Mouse (Mus musculus) midbrain, embryonic 12.5 days (tissue): ENCODE measurements at regions not wholly inside any gene's neighbourhood (a gene's known extent, or its start where the extent isn't known, plus 50 kb on each side); places are given as distances from the start of the nearest gene placed in this dataset.

Experiments used
- ATAC-seq: fragments of 200-750 bp; cut with Nextera tagmentation; 2 replicates; pipeline ENCODE4 v1.8.0; 2017; ENCODE audit warnings: low read depth, moderate TSS enrichment, moderate library complexity; ENCODE audit not compliant: low FRiP score
- H3K27ac ChIP-seq: fragments of 300-500 bp; sonication (generic); replicated peaks from 2 replicates; pipeline ENCODE4 v1.5.1; 2016; ENCODE audit warnings: mild to moderate bottlenecking
- H3K27me3 ChIP-seq: fragments of 300-500 bp; sonication (generic); 2 replicates; pipeline ENCODE4 v1.6.1; 2016; ENCODE audit warnings: mild to moderate bottlenecking
- H3K36me3 ChIP-seq: fragments of 300-500 bp; sonication (generic); 2 replicates; pipeline ENCODE4 v1.6.1; 2016
- H3K4me1 ChIP-seq: fragments of 300-500 bp; sonication (generic); 2 replicates; pipeline ENCODE4 v1.6.1; 2016
- H3K4me2 ChIP-seq: fragments of 300-500 bp; sonication (generic); replicated peaks from 2 replicates; pipeline ENCODE4 v1.6.1; 2016; ENCODE audit warnings: mild to moderate bottlenecking, moderate library complexity
- H3K4me3 ChIP-seq: fragments of 300-500 bp; sonication (generic); 2 replicates; pipeline ENCODE4 v1.5.1; 2016; ENCODE audit warnings: mild to moderate bottlenecking
- H3K9ac ChIP-seq: fragments of 300-500 bp; sonication (generic); replicated peaks from 2 replicates; pipeline ENCODE4 v1.6.1; 2016; ENCODE audit warnings: mild to moderate bottlenecking, moderate library complexity
- H3K9me3 ChIP-seq: fragments of 300-500 bp; sonication (generic); 2 replicates; pipeline ENCODE4 v1.6.1; 2016; ENCODE audit warnings: mild to moderate bottlenecking
- WGBS: fragments of 180-500 bp; shearing (Covaris S2); methylation state at CpG from one replicate; pipeline ENCODE4 v1.1.7; 2016; 5-methylcytosine and 5-hydroxymethylcytosine counted together

- Histone ChIP-seq H3K4me2 (no peak overlapping the region), H3K36me3 (no peaks in the 10 kb centered on the region), H3K9ac (no peak overlapping the region), H3K4me1 (peaks cover 46% of the 10 kb centered on the region), H3K27me3 (no peaks in the 10 kb centered on the region), H3K4me3 (no peak overlapping the region), H3K27ac (0 out of 2 replicates have a peak overlapping the region, but pooled peaks have one; percentile 88), H3K9me3 (no peaks in the 10 kb centered on the region)
- ATAC-seq, result no peak
- 94% methylated on average over 3 of the region's 3 CpGs for WGBS
These were observed 49.9 kb upstream of the Nepro start for GRCm38 (mm10) chr16:44674198-44674597.

GRCm38 (mm10) chr16:44672422-44672819 is 51.7 kb upstream of the Nepro start:
- ATAC-seq, result peak; percentile 89
- H3K9ac ChIP-seq, result no peak overlapping the region
- H3K27ac ChIP-seq, result peak overlapping the region; percentile 88
- H3K4me1 ChIP-seq, result peaks cover 34% of the 10 kb centered on the region
- H3K9me3 ChIP-seq, result no peaks in the 10 kb centered on the region
- no peaks in the 10 kb centered on the region for H3K27me3 ChIP-seq
- H3K4me2 ChIP-seq, result peak overlapping the region; percentile 40
- WGBS, result 3% methylated on average over 14 of the region's 14 CpGs
- no peaks in the 10 kb centered on the region for H3K36me3 ChIP-seq
- H3K4me3 ChIP-seq, result no peak overlapping the region

GRCm38 (mm10) chr16:44671551-44672421 is 52.3 kb upstream of the Nepro start:
- 3% methylated on average over 22 of the region's 22 CpGs for WGBS
- peak overlapping the region; percentile 43; the same call in 1 of the 2 replicates for H3K9ac ChIP-seq

GRCm38 (mm10) chr16:44668061-44668460 is 56.0 kb upstream of the Nepro start:
- Histone ChIP-seq H3K9me3 (no peaks in the 10 kb centered on the region), H3K27me3 (peaks cover 10% of the 10 kb centered on the region; the same call in 1 of the 2 replicates), H3K9ac (no peak overlapping the region), H3K4me3 (no peak overlapping the region), H3K4me2 (no peak overlapping the region), H3K4me1 (peaks cover 37% of the 10 kb centered on the region), H3K36me3 (no peaks in the 10 kb centered on the region), H3K27ac (no peak overlapping the region)
- WGBS, result 89% methylated on average over 6 of the region's 6 CpGs
- no peak for ATAC-seq

More at GRCm38 (mm10) chr16:44671551-44672421, 52.3 kb upstream of the Nepro start:
- no peaks in the 10 kb centered on the region for H3K36me3 ChIP-seq
- H3K4me1 ChIP-seq, result peaks cover 40% of the 10 kb centered on the region
- H3K9me3 ChIP-seq, result no peaks in the 10 kb centered on the region
- peak overlapping the region; percentile 88 for H3K27ac ChIP-seq
- ATAC-seq, result peak; percentile 97
- no peak overlapping the region; the same call in 1 of the 2 replicates for H3K4me3 ChIP-seq
- no peaks in the 10 kb centered on the region for H3K27me3 ChIP-seq
- peak overlapping the region; percentile 40 for H3K4me2 ChIP-seq

- WGBS, result 69% methylated on average over 6 of the region's 6 CpGs
- ATAC-seq, result no peak
- no peaks in the 10 kb centered on the region for H3K9me3 ChIP-seq
- H3K27me3 ChIP-seq, result peaks cover 10% of the 10 kb centered on the region; the same call in 1 of the 2 replicates
- H3K4me1 ChIP-seq, result peaks cover 36% of the 10 kb centered on the region
- no peaks in the 10 kb centered on the region for H3K36me3 ChIP-seq
- 0 out of 2 replicates have a peak overlapping the region, but pooled peaks have one; percentile 30 for H3K27ac ChIP-seq
- H3K4me3 ChIP-seq, result no peak overlapping the region
- H3K9ac ChIP-seq, result no peak overlapping the region
- H3K4me2 ChIP-seq, result no peak overlapping the region
These were observed 57.0 kb upstream of the Nepro start for GRCm38 (mm10) chr16:44667118-44667517.

GRCm38 (mm10) chr16:44666431-44666997 is 57.6 kb upstream of the Nepro start:
- ATAC-seq, result no peak
- no peak overlapping the region for H3K27ac ChIP-seq
- peaks cover 36% of the 10 kb centered on the region for H3K4me1 ChIP-seq

GRCm38 (mm10) chr16:44665491-44665931 is 58.6 kb upstream of the Nepro start:
- WGBS, result 82% methylated on average over 9 of the region's 9 CpGs
- ATAC-seq, result no peak

More at GRCm38 (mm10) chr16:44666431-44666997, 57.6 kb upstream of the Nepro start:
- H3K27me3 ChIP-seq, result peaks cover 10% of the 10 kb centered on the region; the same call in 1 of the 2 replicates
- no peak overlapping the region for H3K9ac ChIP-seq
- 72% methylated on average over 7 of the region's 7 CpGs for WGBS
- no peaks in the 10 kb centered on the region for H3K9me3 ChIP-seq
- H3K4me2 ChIP-seq, result no peak overlapping the region
- H3K36me3 ChIP-seq, result no peaks in the 10 kb centered on the region
- no peak overlapping the region for H3K4me3 ChIP-seq

GRCm38 (mm10) chr16:44662966-44663600 is 61.0 kb upstream of the Nepro start:
- 60% methylated on average over 6 of the region's 6 CpGs for WGBS
- peaks cover 10% of the 10 kb centered on the region; the same call in 1 of the 2 replicates for H3K27me3 ChIP-seq
- H3K4me2 ChIP-seq, result no peak overlapping the region
- no peak overlapping the region for H3K4me3 ChIP-seq
- no peaks in the 10 kb centered on the region for H3K36me3 ChIP-seq
- H3K9ac ChIP-seq, result no peak overlapping the region
- H3K9me3 ChIP-seq, result no peaks in the 10 kb centered on the region
- no peak for ATAC-seq
- 0 out of 2 replicates have a peak overlapping the region, but pooled peaks have one; percentile 30 for H3K27ac ChIP-seq
- peaks cover 39% of the 10 kb centered on the region for H3K4me1 ChIP-seq

More at GRCm38 (mm10) chr16:44665491-44665931, 58.6 kb upstream of the Nepro start:
- H3K27ac ChIP-seq, result no peak overlapping the region
- H3K4me1 ChIP-seq, result peaks cover 39% of the 10 kb centered on the region
- H3K9ac ChIP-seq, result no peak overlapping the region
- no peaks in the 10 kb centered on the region for H3K36me3 ChIP-seq
- no peaks in the 10 kb centered on the region for H3K9me3 ChIP-seq
- H3K27me3 ChIP-seq, result peaks cover 10% of the 10 kb centered on the region; the same call in 1 of the 2 replicates
- no peak overlapping the region for H3K4me2 ChIP-seq
- no peak overlapping the region for H3K4me3 ChIP-seq

- no peaks in the 10 kb centered on the region for H3K36me3 ChIP-seq
- peak; percentile 92 for ATAC-seq
- WGBS, result 17% methylated on average over 4 of the region's 4 CpGs
These were observed 62.9 kb upstream of the Nepro start for GRCm38 (mm10) chr16:44660996-44661876.

GRCm38 (mm10) chr16:44658306-44658705 is 65.8 kb upstream of the Nepro start:
- Histone ChIP-seq H3K4me1 (peaks cover 24% of the 10 kb centered on the region), H3K9me3 (no peaks in the 10 kb centered on the region; the same call in 1 of the 2 replicates), H3K27me3 (no peaks in the 10 kb centered on the region; the same call in 1 of the 2 replicates), H3K36me3 (no peaks in the 10 kb centered on the region), H3K4me3 (no peak overlapping the region), H3K9ac (no peak overlapping the region), H3K4me2 (no peak overlapping the region), H3K27ac (no peak overlapping the region)
- 73% methylated on average over 8 of the region's 8 CpGs for WGBS
- no peak for ATAC-seq

More at GRCm38 (mm10) chr16:44660996-44661876, 62.9 kb upstream of the Nepro start:
- H3K27ac ChIP-seq, result peak overlapping the region; percentile 78
- no peak overlapping the region for H3K4me2 ChIP-seq
- H3K4me1 ChIP-seq, result peaks cover 27% of the 10 kb centered on the region
- no peaks in the 10 kb centered on the region for H3K9me3 ChIP-seq
- no peak overlapping the region for H3K4me3 ChIP-seq
- H3K27me3 ChIP-seq, result peaks cover 10% of the 10 kb centered on the region; the same call in 1 of the 2 replicates
- no peak overlapping the region for H3K9ac ChIP-seq

- no peak overlapping the region for H3K27ac ChIP-seq
- H3K9me3 ChIP-seq, result no peaks in the 10 kb centered on the region; the same call in 1 of the 2 replicates
- ATAC-seq, result no peak
- 92% methylated on average over 1 of the region's 1 CpGs for WGBS
- no peaks in the 10 kb centered on the region for H3K36me3 ChIP-seq
- no peak overlapping the region for H3K4me3 ChIP-seq
- no peak overlapping the region for H3K9ac ChIP-seq
- H3K27me3 ChIP-seq, result no peaks in the 10 kb centered on the region
- no peak overlapping the region for H3K4me2 ChIP-seq
- H3K4me1 ChIP-seq, result peaks cover 4% of the 10 kb centered on the region; the same call in 1 of the 2 replicates
These were observed 67.9 kb upstream of the Nepro start for GRCm38 (mm10) chr16:44656181-44656580.
